Mouse (Mus musculus): ENCODE measurements at regions not wholly inside any gene's neighbourhood (a gene's known extent, or its start where the extent isn't known, plus 50 kb on each side); places are given as distances from the start of the nearest gene placed in this dataset.
"Not testable (repeated sequence)": the region's sequence is repeated elsewhere in the genome, so short reads cannot be mapped to it uniquely, and the experiment has no call there.

GRCm38 (mm10) chr10:46629876-46630275 is 1052.2 kb downstream of the Hace1 start:
- WGBS, result 75% methylated on average over 1 of the region's 1 CpGs
- ATAC-seq (replicated peaks; ENCODE audit: insufficient number of reproducible peaks, insufficient read depth, low FRiP score, low read depth), result no peak
- H3K27ac ChIP-seq, result no peak overlapping the region
- no peak overlapping the region for H3K4me3 ChIP-seq
- no peaks in the 10 kb centered on the region for H3K27me3 ChIP-seq
- H3K9ac ChIP-seq, result no peak overlapping the region
- H3K4me2 ChIP-seq, result no peak overlapping the region
- H3K4me1 ChIP-seq (replicated peaks), result no peaks in the 10 kb centered on the region
- no peaks in the 10 kb centered on the region for H3K36me3 ChIP-seq
- no peaks in the 10 kb centered on the region for H3K9me3 ChIP-seq (replicated peaks)

DNA sequence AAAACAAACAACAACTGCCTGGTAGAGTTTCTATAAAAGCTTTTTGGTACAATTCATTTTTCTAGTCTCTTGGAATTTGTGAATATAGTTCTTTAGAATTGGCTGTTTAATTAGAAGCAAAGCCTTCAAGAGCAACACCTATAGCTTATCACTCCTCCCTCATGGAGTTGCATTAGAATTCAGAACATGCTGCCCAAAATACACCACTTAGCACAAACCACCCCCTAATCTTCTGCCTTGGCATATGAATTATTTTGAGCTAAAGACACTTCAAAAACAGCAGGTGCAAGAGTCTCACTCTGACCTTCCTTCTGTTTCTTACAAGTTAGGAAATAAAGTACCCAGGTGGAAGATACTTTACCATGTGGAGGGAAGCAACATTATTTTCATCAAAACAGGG is 1085.4 kb downstream of the Hace1 start:
- Histone ChIP-seq H3K4me3 (no peak overlapping the region), H3K27ac (no peak overlapping the region), H3K9ac (no peak overlapping the region), H3K9me3 (replicated peaks) (no peaks in the 10 kb centered on the region), H3K4me1 (replicated peaks) (no peaks in the 10 kb centered on the region), H3K36me3 (no peaks in the 10 kb centered on the region), H3K27me3 (no peaks in the 10 kb centered on the region), H3K4me2 (no peak overlapping the region)
- ATAC-seq (replicated peaks; ENCODE audit: insufficient number of reproducible peaks, insufficient read depth, low FRiP score, low read depth), result no peak

GRCm38 (mm10) chr10:46689823-46690372 is 1112.3 kb downstream of the Hace1 start:
- H3K36me3 ChIP-seq; H3K27ac ChIP-seq; H3K9me3 ChIP-seq (replicated peaks); H3K4me3 ChIP-seq; H3K9ac ChIP-seq; ATAC-seq (replicated peaks; ENCODE audit: insufficient number of reproducible peaks, insufficient read depth, low FRiP score, low read depth); H3K4me2 ChIP-seq; H3K27me3 ChIP-seq; H3K4me1 ChIP-seq (replicated peaks): not testable (repeated sequence)
- WGBS, result 89% methylated on average over 1 of the region's 1 CpGs

DNA sequence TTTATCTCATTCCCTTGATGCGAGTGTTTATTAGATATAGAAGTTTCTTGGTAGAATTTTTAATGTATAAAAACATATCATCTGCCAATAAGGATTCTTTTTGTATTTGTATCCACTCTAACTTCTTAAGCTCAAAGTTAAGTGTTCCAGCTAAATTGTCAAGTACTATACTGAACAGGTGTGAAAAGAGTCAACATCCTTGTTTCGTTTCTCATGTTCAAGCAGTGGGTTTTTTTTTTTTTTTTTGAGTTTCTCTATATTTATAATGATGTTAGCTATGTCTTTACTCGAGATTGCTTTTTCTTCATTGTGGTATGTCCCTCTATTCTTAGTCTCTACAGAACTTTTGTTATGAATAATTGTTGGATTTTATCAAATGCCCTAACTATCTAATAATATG is 1115.0 kb downstream of the Hace1 start:
- H3K4me3 ChIP-seq, result no peak overlapping the region
- no peak for ATAC-seq (replicated peaks; ENCODE audit: insufficient number of reproducible peaks, insufficient read depth, low FRiP score, low read depth)
- no peak overlapping the region for H3K27ac ChIP-seq
- H3K9ac ChIP-seq, result no peak overlapping the region
- H3K4me1 ChIP-seq (replicated peaks), result no peaks in the 10 kb centered on the region; the same call in 1 of the 2 replicates
- H3K36me3 ChIP-seq, result no peaks in the 10 kb centered on the region
- H3K27me3 ChIP-seq, result no peaks in the 10 kb centered on the region
- no peak overlapping the region for H3K4me2 ChIP-seq
- no peaks in the 10 kb centered on the region for H3K9me3 ChIP-seq (replicated peaks)
- WGBS, result 73% methylated on average over 3 of the region's 3 CpGs

GRCm38 (mm10) chr10:46697363-46698246 is 1120.0 kb downstream of the Hace1 start:
- Histone ChIP-seq H3K9me3 (replicated peaks) (no peaks in the 10 kb centered on the region), H3K4me3 (no peak overlapping the region), H3K4me1 (replicated peaks) (no peaks in the 10 kb centered on the region; the same call in 1 of the 2 replicates), H3K9ac (no peak overlapping the region), H3K4me2 (no peak overlapping the region), H3K36me3 (no peaks in the 10 kb centered on the region), H3K27me3 (no peaks in the 10 kb centered on the region), H3K27ac (peak overlapping the region; percentile 19; the same call in 1 of the 2 replicates)
- peak; percentile 70; the same call in 1 of the 2 replicates for ATAC-seq (replicated peaks; ENCODE audit: insufficient number of reproducible peaks, insufficient read depth, low FRiP score, low read depth)
- WGBS, result 41% methylated on average over 2 of the region's 2 CpGs

DNA sequence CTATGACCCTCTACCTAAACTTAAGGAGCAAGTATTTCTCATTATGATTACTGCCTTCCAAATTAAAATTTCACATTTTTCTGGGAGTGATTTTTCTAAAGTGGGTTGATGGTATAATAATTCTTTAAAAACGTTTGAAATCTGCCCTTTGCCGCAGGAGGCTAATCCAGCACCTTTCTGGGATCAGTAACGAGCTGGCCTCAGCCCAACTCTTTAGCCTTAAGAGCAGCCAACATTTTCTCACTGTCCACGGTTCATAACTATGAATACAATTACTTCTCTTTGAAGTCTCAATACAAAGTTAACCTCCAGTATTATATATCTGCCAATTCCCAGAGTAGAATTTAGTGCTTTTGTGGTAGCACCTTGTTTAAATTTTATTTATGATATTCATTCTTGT is 1123.6 kb downstream of the Hace1 start:
- Histone ChIP-seq H3K27ac (no peak overlapping the region), H3K27me3 (no peaks in the 10 kb centered on the region), H3K4me3 (no peak overlapping the region), H3K9me3 (replicated peaks) (no peaks in the 10 kb centered on the region), H3K36me3 (no peaks in the 10 kb centered on the region), H3K9ac (no peak overlapping the region), H3K4me1 (replicated peaks) (no peaks in the 10 kb centered on the region; the same call in 1 of the 2 replicates), H3K4me2 (no peak overlapping the region)
- no peak for ATAC-seq (replicated peaks; ENCODE audit: insufficient number of reproducible peaks, insufficient read depth, low FRiP score, low read depth)
- WGBS, result 63% methylated on average over 4 of the region's 4 CpGs

- H3K4me2 ChIP-seq; H3K4me1 ChIP-seq (replicated peaks); H3K9ac ChIP-seq; H3K27ac ChIP-seq; H3K36me3 ChIP-seq; H3K9me3 ChIP-seq (replicated peaks); ATAC-seq (replicated peaks; ENCODE audit: insufficient number of reproducible peaks, insufficient read depth, low FRiP score, low read depth); H3K27me3 ChIP-seq; H3K4me3 ChIP-seq: not testable (repeated sequence)
Observed at GRCm38 (mm10) chr10:46708022-46708421, 1130.4 kb downstream of the Hace1 start.

GRCm38 (mm10) chr10:46712690-46713089 is 1135.1 kb downstream of the Hace1 start:
- no peak overlapping the region for H3K4me2 ChIP-seq
- no peaks in the 10 kb centered on the region for H3K27me3 ChIP-seq
- ATAC-seq (replicated peaks; ENCODE audit: insufficient number of reproducible peaks, insufficient read depth, low FRiP score, low read depth), result no peak
- no peaks in the 10 kb centered on the region for H3K4me1 ChIP-seq (replicated peaks)
- no peaks in the 10 kb centered on the region for H3K36me3 ChIP-seq
- H3K9me3 ChIP-seq (replicated peaks), result no peaks in the 10 kb centered on the region
- no peak overlapping the region for H3K4me3 ChIP-seq
- no peak overlapping the region for H3K27ac ChIP-seq
- no peak overlapping the region for H3K9ac ChIP-seq

DNA sequence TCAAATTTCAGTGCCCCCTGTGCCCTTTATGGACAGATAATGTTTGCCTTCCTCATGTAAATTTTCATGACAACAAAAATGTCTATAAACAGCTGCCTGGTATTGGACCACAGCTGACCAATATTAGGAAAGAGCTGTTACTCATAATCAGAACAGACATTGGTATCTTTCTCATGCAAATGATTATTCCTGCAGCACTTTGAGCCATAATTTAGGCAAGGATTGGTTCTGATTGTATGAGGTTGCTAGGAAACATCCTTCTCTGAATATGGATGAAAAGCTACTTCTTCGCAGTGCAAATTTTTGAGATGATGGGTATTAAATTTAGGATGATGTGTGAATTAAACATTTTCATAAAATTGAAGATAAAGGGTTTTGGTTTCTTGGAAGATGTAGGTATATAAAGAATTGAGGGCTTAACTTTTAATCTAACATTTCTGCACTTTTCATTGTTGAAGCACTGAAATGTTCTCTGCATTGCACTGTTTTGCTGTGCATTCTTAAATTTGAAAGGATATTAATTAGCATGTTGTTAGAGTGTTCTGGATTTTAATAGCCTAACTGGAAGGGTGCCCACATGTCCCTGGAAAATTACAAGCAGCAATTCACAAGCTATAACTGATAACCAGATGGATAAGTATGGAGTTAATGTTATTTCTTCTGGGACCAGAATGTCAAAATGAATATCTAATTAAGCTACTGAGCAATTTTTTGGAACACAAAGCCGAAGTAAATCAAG is 1140.9 kb downstream of the Hace1 start:
- no peaks in the 10 kb centered on the region for H3K4me1 ChIP-seq (replicated peaks)
- H3K4me2 ChIP-seq, result no peak overlapping the region
- no peak overlapping the region for H3K9ac ChIP-seq
- no peaks in the 10 kb centered on the region for H3K27me3 ChIP-seq
- H3K4me3 ChIP-seq, result no peak overlapping the region
- no peaks in the 10 kb centered on the region for H3K36me3 ChIP-seq
- no peak overlapping the region for H3K27ac ChIP-seq
- 68% methylated on average over 2 of the region's 2 CpGs for WGBS
- no peaks in the 10 kb centered on the region for H3K9me3 ChIP-seq (replicated peaks)
- ATAC-seq (replicated peaks; ENCODE audit: insufficient number of reproducible peaks, insufficient read depth, low FRiP score, low read depth), result no peak

- Histone ChIP-seq H3K36me3 (no peaks in the 10 kb centered on the region), H3K27ac (no peak overlapping the region), H3K4me2 (no peak overlapping the region), H3K9me3 (replicated peaks) (no peaks in the 10 kb centered on the region), H3K4me3 (no peak overlapping the region), H3K9ac (no peak overlapping the region), H3K4me1 (replicated peaks) (no peaks in the 10 kb centered on the region), H3K27me3 (no peaks in the 10 kb centered on the region)
- ATAC-seq (replicated peaks; ENCODE audit: insufficient number of reproducible peaks, insufficient read depth, low FRiP score, low read depth), result no peak
- WGBS, result 84% methylated on average over 2 of the region's 2 CpGs
Observed at GRCm38 (mm10) chr10:46719088-46719469, 1141.5 kb downstream of the Hace1 start.

DNA sequence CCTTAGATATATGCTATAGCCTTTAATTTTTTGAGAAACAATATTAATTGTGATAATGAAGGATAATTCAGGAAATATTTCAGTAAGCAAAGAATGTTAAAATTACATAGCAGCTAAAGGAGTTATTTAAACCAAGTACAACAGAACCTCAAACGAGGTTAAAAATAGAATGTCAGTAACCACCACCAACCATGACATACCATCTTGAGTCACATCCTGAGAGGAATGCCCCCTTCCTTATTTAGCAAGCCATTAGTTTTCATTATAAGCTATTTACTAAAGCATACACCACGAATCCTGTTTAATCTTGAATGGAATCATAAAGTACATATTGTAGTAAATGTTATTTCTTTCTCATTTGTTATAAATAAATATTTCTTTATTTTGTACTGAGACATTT is 1146.0 kb downstream of the Hace1 start:
- no peak for ATAC-seq (replicated peaks; ENCODE audit: insufficient number of reproducible peaks, insufficient read depth, low FRiP score, low read depth)
- H3K27ac ChIP-seq, result no peak overlapping the region
- H3K36me3 ChIP-seq, result no peaks in the 10 kb centered on the region
- no peaks in the 10 kb centered on the region for H3K4me1 ChIP-seq (replicated peaks)
- H3K9ac ChIP-seq, result no peak overlapping the region
- H3K27me3 ChIP-seq, result no peaks in the 10 kb centered on the region
- no peak overlapping the region for H3K4me2 ChIP-seq
- H3K9me3 ChIP-seq (replicated peaks), result no peaks in the 10 kb centered on the region
- WGBS, result 44% methylated on average over 2 of the region's 2 CpGs
- no peak overlapping the region for H3K4me3 ChIP-seq

Data from heart, embryonic 15.5 days (tissue).